Mouse (Mus musculus) hindbrain, embryonic 11.5 days (tissue): ENCODE results near the gene Tiparp. TPM values are rescaled to one million over a fixed set of nuclear protein-coding genes. Genes with fewer than 3 reads are reported as not detected.

Experiments used
- ATAC-seq: fragments of 200-750 bp; cut with Nextera tagmentation; 2 replicates; pipeline ENCODE4 v1.8.0; 2017; ENCODE audit warnings: mild to moderate bottlenecking, moderate TSS enrichment, moderate library complexity; ENCODE audit not compliant: low FRiP score
- DNase-seq: peaks from one replicate; pipeline ENCODE4 v3.0.0-alpha.2; 2015; ENCODE audit warnings: low spot score
- H3K27ac ChIP-seq: fragments of 300-500 bp; sonication (generic); 2 replicates; pipeline ENCODE4 v1.5.1; 2014; ENCODE audit warnings: mild to moderate bottlenecking, low read depth, low read length
- H3K27me3 ChIP-seq: fragments of 300-500 bp; sonication (generic); 2 replicates; pipeline ENCODE4 v1.6.1; 2014; ENCODE audit warnings: mild to moderate bottlenecking, low read length, moderate library complexity, mixed read lengths; ENCODE audit not compliant: control insufficient read depth, insufficient read depth
- H3K36me3 ChIP-seq: fragments of 300-500 bp; sonication (generic); 2 replicates; pipeline ENCODE4 v1.6.1; 2014; ENCODE audit warnings: mild to moderate bottlenecking, low read length, moderate library complexity, mixed read lengths; ENCODE audit not compliant: control insufficient read depth, insufficient read depth
- H3K4me1 ChIP-seq: fragments of 300-500 bp; sonication (generic); replicated peaks from 2 replicates; pipeline ENCODE4 v1.6.1; 2014; ENCODE audit warnings: low read length, mixed read lengths; ENCODE audit not compliant: control insufficient read depth, insufficient read depth
- H3K4me2 ChIP-seq: fragments of 300-500 bp; sonication (generic); replicated peaks from 2 replicates; pipeline ENCODE4 v1.6.1; 2014; ENCODE audit warnings: mild to moderate bottlenecking, low read depth, low read length
- H3K4me3 ChIP-seq: fragments of 300-500 bp; sonication (generic); 2 replicates; pipeline ENCODE4 v1.5.1; 2014; ENCODE audit warnings: low read depth, low read length
- H3K9ac ChIP-seq: fragments of 300-500 bp; sonication (generic); 2 replicates; pipeline ENCODE4 v1.6.1; 2014; ENCODE audit warnings: low read depth, low read length
- H3K9me3 ChIP-seq: fragments of 300-500 bp; sonication (generic); 2 replicates; pipeline ENCODE4 v1.6.1; 2016; ENCODE audit warnings: low read length; ENCODE audit not compliant: control insufficient read depth
- WGBS: fragments of 180-500 bp; shearing (Covaris S2); extraction: QIAGEN DNeasy Blood & Tissue Kit; methylation state at CpG from one replicate; pipeline ENCODE4 v1.1.7; 2014; 5-methylcytosine and 5-hydroxymethylcytosine counted together
- polyA plus RNA-seq: library from polyadenylated mRNA; unstranded; fragments of >200 nt; fragmentation: Nextera tagmentation; extraction: Ambion mirVana; gene quantifications from 2 replicates; pipeline ENCODE4 v1.2.1, GENCODE M21; 2014

Gene Tiparp
- polyA plus RNA-seq, 1 experiment from 2014 or later, result 41.1 TPM

- DNase-seq (no peak), ATAC-seq (no peak)
- no peaks in the 10 kb centered on the region for H3K27me3 ChIP-seq
- H3K4me2 ChIP-seq, result no peak overlapping the region
- no peak overlapping the region for H3K9ac ChIP-seq
- no peak overlapping the region for H3K27ac ChIP-seq
- H3K4me1 ChIP-seq, result no peaks in the 10 kb centered on the region
- 55% methylated on average over 6 of the region's 6 CpGs for WGBS
- H3K36me3 ChIP-seq, result no peaks in the 10 kb centered on the region
- no peaks in the 10 kb centered on the region for H3K9me3 ChIP-seq
- H3K4me3 ChIP-seq, result no peak overlapping the region
These were observed 35.9 kb downstream of the Tiparp start for GRCm38 (mm10) chr3:65563926-65564624.

- no peak for ATAC-seq
- no peaks in the 10 kb centered on the region for H3K4me1 ChIP-seq
- no peak overlapping the region for H3K4me2 ChIP-seq
- H3K4me3 ChIP-seq, result no peak overlapping the region
- no peaks in the 10 kb centered on the region for H3K36me3 ChIP-seq
- no peak overlapping the region for H3K9ac ChIP-seq
- 54% methylated on average over 9 of the region's 9 CpGs for WGBS
- no peak overlapping the region for H3K27ac ChIP-seq
- H3K27me3 ChIP-seq, result no peaks in the 10 kb centered on the region
- H3K9me3 ChIP-seq, result no peaks in the 10 kb centered on the region
- no peak for DNase-seq
These were observed 37.6 kb downstream of the Tiparp start for GRCm38 (mm10) chr3:65565632-65566300.

DNA sequence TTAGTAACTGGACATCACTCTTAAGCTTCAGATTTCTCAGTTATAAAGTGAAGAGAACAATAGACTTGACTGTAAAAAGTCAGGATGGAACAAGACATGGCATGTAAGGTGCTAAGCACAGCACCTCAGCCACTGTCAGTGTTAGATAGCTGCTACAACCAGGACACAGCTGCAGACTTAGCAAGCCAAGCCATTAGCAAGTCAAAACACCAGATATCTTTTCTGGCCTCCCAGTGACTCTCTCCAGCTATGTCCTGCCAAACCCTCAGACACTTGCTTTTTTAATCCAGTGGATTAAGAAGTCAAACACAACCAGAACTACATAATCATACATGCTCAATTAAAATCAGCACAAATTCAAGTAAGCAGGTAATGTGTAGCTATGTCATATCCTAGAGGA lies 41.7 kb downstream of the Tiparp start:
- no peaks in the 10 kb centered on the region for H3K27me3 ChIP-seq
- H3K9ac ChIP-seq, result no peak overlapping the region
- H3K9me3 ChIP-seq, result no peaks in the 10 kb centered on the region
- no peak overlapping the region for H3K4me3 ChIP-seq
- H3K4me2 ChIP-seq, result no peak overlapping the region
- 0 out of 2 replicates have a peak, but pooled peaks cover 2% of the 10 kb centered on the region for H3K4me1 ChIP-seq
- DNase-seq (no peak), ATAC-seq (no peak)
- H3K27ac ChIP-seq, result no peak overlapping the region
- no peaks in the 10 kb centered on the region for H3K36me3 ChIP-seq

- WGBS, result 50% methylated on average over 3 of the region's 3 CpGs
- ATAC-seq (no peak), DNase-seq (no peak)
- Histone ChIP-seq H3K27me3 (no peaks in the 10 kb centered on the region), H3K4me2 (no peak overlapping the region), H3K27ac (no peak overlapping the region), H3K9me3 (no peaks in the 10 kb centered on the region), H3K4me3 (no peak overlapping the region), H3K36me3 (no peaks in the 10 kb centered on the region), H3K9ac (no peak overlapping the region), H3K4me1 (0 out of 2 replicates have a peak, but pooled peaks cover 2% of the 10 kb centered on the region)
These were observed 45.3 kb downstream of the Tiparp start for GRCm38 (mm10) chr3:65573516-65573915.

DNA sequence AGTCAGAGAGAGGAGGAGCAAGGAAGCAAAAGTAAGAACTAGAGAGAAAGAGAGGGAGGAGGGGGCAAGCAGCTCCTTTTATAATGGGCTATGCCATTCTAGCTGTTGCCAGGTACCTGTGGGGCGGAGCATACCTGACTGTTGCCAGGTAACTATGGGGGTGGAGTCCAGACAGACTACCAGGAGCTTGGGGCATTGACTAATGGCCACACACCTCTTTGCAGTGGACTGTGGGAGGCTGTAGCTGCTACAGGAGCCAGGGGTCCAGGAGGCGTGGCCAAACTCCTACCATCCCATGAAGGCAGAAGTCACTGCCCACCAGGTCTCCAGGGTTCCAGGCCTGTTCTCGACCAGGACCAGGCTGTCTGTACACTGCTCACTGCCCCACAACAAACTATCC lies 49.4 kb downstream of the Tiparp start:
- 79% methylated on average over 3 of the region's 3 CpGs for WGBS
- Histone ChIP-seq H3K4me2 (no peak overlapping the region), H3K27ac (no peak overlapping the region), H3K4me3 (no peak overlapping the region), H3K27me3 (no peaks in the 10 kb centered on the region), H3K9ac (no peak overlapping the region), H3K4me1 (no peaks in the 10 kb centered on the region), H3K9me3 (no peaks in the 10 kb centered on the region), H3K36me3 (no peaks in the 10 kb centered on the region)
- ATAC-seq (no peak), DNase-seq (no peak)

GRCm38 (mm10) chr3:65579260-65579921 lies 51.2 kb downstream of the Tiparp start:
- H3K27me3 ChIP-seq, result no peaks in the 10 kb centered on the region
- ATAC-seq, result no peak
- H3K27ac ChIP-seq, result no peak overlapping the region
- WGBS, result 69% methylated on average over 12 of the region's 12 CpGs
- no peak for DNase-seq
- no peaks in the 10 kb centered on the region for H3K4me1 ChIP-seq
- H3K9me3 ChIP-seq, result no peaks in the 10 kb centered on the region
- no peak overlapping the region for H3K4me3 ChIP-seq
- no peak overlapping the region for H3K4me2 ChIP-seq
- no peak overlapping the region for H3K9ac ChIP-seq
- H3K36me3 ChIP-seq, result no peaks in the 10 kb centered on the region

GRCm38 (mm10) chr3:65581596-65581995 lies 53.4 kb downstream of the Tiparp start:
- DNase-seq (no peak), ATAC-seq (no peak)
- H3K4me1 ChIP-seq, result 0 out of 2 replicates have a peak, but pooled peaks cover 2% of the 10 kb centered on the region
- no peak overlapping the region for H3K4me2 ChIP-seq
- H3K9me3 ChIP-seq, result no peaks in the 10 kb centered on the region
- H3K36me3 ChIP-seq, result no peaks in the 10 kb centered on the region
- H3K9ac ChIP-seq, result no peak overlapping the region
- H3K4me3 ChIP-seq, result no peak overlapping the region
- no peak overlapping the region for H3K27ac ChIP-seq
- H3K27me3 ChIP-seq, result no peaks in the 10 kb centered on the region
- WGBS, result 86% methylated on average over 4 of the region's 4 CpGs

GRCm38 (mm10) chr3:65584329-65584728 lies 56.1 kb downstream of the Tiparp start:
- Histone ChIP-seq H3K4me1 (0 out of 2 replicates have a peak, but pooled peaks cover 2% of the 10 kb centered on the region), H3K4me3 (no peak overlapping the region), H3K36me3 (no peaks in the 10 kb centered on the region), H3K27ac (no peak overlapping the region), H3K4me2 (no peak overlapping the region), H3K9ac (no peak overlapping the region), H3K9me3 (no peaks in the 10 kb centered on the region), H3K27me3 (no peaks in the 10 kb centered on the region)
- 72% methylated on average over 1 of the region's 1 CpGs for WGBS
- ATAC-seq (no peak), DNase-seq (no peak)
